Mouse (Mus musculus): Measurements from ENCODE around the gene Tiparp. TPM values are rescaled to one million over a fixed set of nuclear protein-coding genes. Genes with fewer than 3 reads are reported as not detected.

The Tiparp gene
- polyA plus RNA-seq, 2 experiments from 2014 or later = 5.5 to 9.2 TPM

GRCm38 (mm10) chr3:65585291-65585690 is 57.1 kb downstream of the Tiparp start:
- ATAC-seq = no peak

- no peak for ATAC-seq
These were observed 57.7 kb downstream of the Tiparp start for GRCm38 (mm10) chr3:65585823-65586482.

- ATAC-seq = peak; percentile 79
These were observed 58.3 kb downstream of the Tiparp start for GRCm38 (mm10) chr3:65586483-65586905.

GRCm38 (mm10) chr3:65586966-65587365 is 58.8 kb downstream of the Tiparp start:
- ATAC-seq = no peak

GRCm38 (mm10) chr3:65588424-65588823 is 60.2 kb downstream of the Tiparp start:
- no peak for ATAC-seq

GRCm38 (mm10) chr3:65592850-65593249 is 64.6 kb downstream of the Tiparp start:
- ATAC-seq = no peak

- no peak for ATAC-seq
These were observed 66.3 kb downstream of the Tiparp start for GRCm38 (mm10) chr3:65594493-65594892.

GRCm38 (mm10) chr3:65595196-65595595 is 67.0 kb downstream of the Tiparp start:
- no peak for ATAC-seq

- no peak for ATAC-seq
These were observed 70.0 kb downstream of the Tiparp start for GRCm38 (mm10) chr3:65598071-65598830.

GRCm38 (mm10) chr3:65599151-65599550 is 70.9 kb downstream of the Tiparp start:
- ATAC-seq = no peak

GRCm38 (mm10) chr3:65601291-65602050 is 73.3 kb downstream of the Tiparp start:
- no peak for ATAC-seq

GRCm38 (mm10) chr3:65603392-65604055 is 75.3 kb downstream of the Tiparp start:
- ATAC-seq = no peak

Other genes with a start within 250 kb of the Tiparp start
- 100 to 1,000 TPM; 148 to 155 TPM for gene Ssr3, start 135.8 kb upstream of the Tiparp start, polyA plus RNA-seq (2017; shearing (Covaris generic))
- gene Lekr1, start 137.8 kb downstream of the Tiparp start, polyA plus RNA-seq (2017; shearing (Covaris generic)) = 1 to 10 TPM in 1 of 2 experiments, under 1 TPM in 1; 0.46 to 1.7 TPM

All from activated CD4-positive, CD25-positive, alpha-beta regulatory T cell, adult 4 months (primary cell).